Mouse (Mus musculus) liver (tissue): ENCODE data around the gene Obp2b.
"Not testable (repeated sequence)": the region's sequence is repeated elsewhere in the genome, so short reads cannot be mapped to it uniquely, and the experiment has no call there.

Experiments used
- DNase-seq: peaks from one replicate; pipeline ENCODE4 v3.0.0-alpha.2; 2020; ENCODE audit warnings: mixed read lengths

The Obp2b gene

GRCm38 (mm10) chr2:25736709-25737108 is at the start of gene Obp2b:
TSS of gene Obp2b (plus strand) at chr2:25737009.
- DNase-seq, result not testable (repeated sequence)

GRCm38 (mm10) chr2:25694605-25695004 is 42.2 kb upstream of the Obp2b start:
- peak; percentile 61 for DNase-seq

GRCm38 (mm10) chr2:25696951-25697350 is 39.9 kb upstream of the Obp2b start:
- DNase-seq, result no peak

GRCm38 (mm10) chr2:25698696-25699095 is 38.1 kb upstream of the Obp2b start:
- DNase-seq, result no peak

- DNase-seq, result not testable (repeated sequence)
Measured at GRCm38 (mm10) chr2:25699743-25700142, 37.1 kb upstream of the Obp2b start, which contains the start of gene Obp2a. TSS of gene Obp2a (plus strand) at chr2:25700043.

GRCm38 (mm10) chr2:25701001-25701400 is 35.8 kb upstream of the Obp2b start:
- DNase-seq, result no peak

GRCm38 (mm10) chr2:25703706-25704105 is 33.1 kb upstream of the Obp2b start:
- no peak for DNase-seq

GRCm38 (mm10) chr2:25706643-25707481 is 29.9 kb upstream of the Obp2b start, which contains the start of gene Bmyc:
TSS of gene Bmyc (plus strand) at chr2:25706739.
- peak; percentile 73 for DNase-seq

- peak; percentile 16 for DNase-seq
Measured at GRCm38 (mm10) chr2:25708121-25708520, 28.7 kb upstream of the Obp2b start.

- not testable (repeated sequence) for DNase-seq
Measured at GRCm38 (mm10) chr2:25709056-25709455, 27.8 kb upstream of the Obp2b start.

GRCm38 (mm10) chr2:25709791-25710190 is 27.0 kb upstream of the Obp2b start:
- not testable (repeated sequence) for DNase-seq

- DNase-seq, result not testable (repeated sequence)
Measured at GRCm38 (mm10) chr2:25711641-25712040, 25.2 kb upstream of the Obp2b start.

GRCm38 (mm10) chr2:25717222-25717621 is 19.6 kb upstream of the Obp2b start:
- no peak for DNase-seq

- DNase-seq, result no peak
Measured at GRCm38 (mm10) chr2:25733199-25733930, 3.4 kb upstream of the Obp2b start.

GRCm38 (mm10) chr2:25741671-25742070 is 4.9 kb downstream of the Obp2b start:
- DNase-seq, result no peak

- DNase-seq, result no peak
Measured at GRCm38 (mm10) chr2:25754201-25754600, 17.4 kb downstream of the Obp2b start.

- no peak for DNase-seq
Measured at GRCm38 (mm10) chr2:25758064-25758625, 21.3 kb downstream of the Obp2b start.

- DNase-seq, result no peak
Measured at GRCm38 (mm10) chr2:25765269-25765668, 28.5 kb downstream of the Obp2b start, which contains the start of gene Lcn3. TSS of gene Lcn3 (plus strand) at chr2:25765569.

- no peak for DNase-seq
Measured at GRCm38 (mm10) chr2:25767764-25768163, 31.0 kb downstream of the Obp2b start.

- no peak for DNase-seq
Measured at GRCm38 (mm10) chr2:25773507-25773906, 36.7 kb downstream of the Obp2b start.

- no peak for DNase-seq
Measured at GRCm38 (mm10) chr2:25774640-25775039, 37.8 kb downstream of the Obp2b start.

GRCm38 (mm10) chr2:25775991-25776390 is 39.2 kb downstream of the Obp2b start:
- DNase-seq, result no peak

GRCm38 (mm10) chr2:25776717-25777116 is 39.9 kb downstream of the Obp2b start, which contains the start of gene Lcn11:
TSS of gene Lcn11 (plus strand) at chr2:25777017.
- DNase-seq, result no peak
